Mouse (Mus musculus): Measurements from ENCODE around the gene Mctp2. TPM values are rescaled to one million over a fixed set of nuclear protein-coding genes. Genes with fewer than 3 reads are reported as not detected.

The Mctp2 gene
- polyA plus RNA-seq, 1 experiment = 4.4 TPM

DNA sequence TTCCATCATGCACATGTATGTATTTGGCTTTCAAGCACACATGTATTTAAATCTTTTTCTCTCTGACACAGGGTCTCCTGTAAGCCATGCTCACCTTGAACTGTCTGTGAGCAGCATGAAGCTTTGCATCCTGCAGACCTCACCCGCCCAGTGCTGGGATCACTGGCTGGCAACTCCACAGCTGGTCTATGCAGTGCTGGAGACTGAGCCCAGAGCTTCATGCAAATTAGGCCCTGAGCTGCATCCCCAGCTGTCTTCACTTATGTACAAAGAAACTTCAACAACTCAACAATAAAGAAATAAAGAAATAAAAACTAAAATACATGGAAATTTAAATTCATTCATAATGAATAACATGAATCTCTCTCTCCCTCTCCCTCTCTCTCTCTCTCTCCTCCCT is 110.7 kb downstream of the Mctp2 start:
- Histone ChIP-seq H3K27me3 (ENCODE audit: control insufficient read depth, insufficient read depth, low read length) (no peaks in the 10 kb centered on the region), H3K4me1 (ENCODE audit: control insufficient read depth, insufficient read depth, insufficient read length) (no peaks in the 10 kb centered on the region), H3K4me3 (ENCODE audit: extremely low read depth, insufficient read depth, insufficient read length) (no peak overlapping the region), H3K36me3 (ENCODE audit: control insufficient read depth, insufficient read depth, low read length) (peaks cover 13% of the 10 kb centered on the region), H3K27ac (ENCODE audit: insufficient read depth, low read length) (no peak overlapping the region)
- TF ChIP-seq POLR2A (IDR thresholded peaks at IDR 0.05; ENCODE audit: low read depth, low read length) (no peak), CTCF (IDR thresholded peaks at IDR 0.05; ENCODE audit: extremely low read depth, insufficient read depth, insufficient read length, insufficient replicate concordance) (no peak)
- WGBS = 82% methylated on average over 1 of the region's 1 CpGs
- DNase-seq (ENCODE audit: low read depth in 1 of 2, low spot score in 2 of 2) = no peak

DNA sequence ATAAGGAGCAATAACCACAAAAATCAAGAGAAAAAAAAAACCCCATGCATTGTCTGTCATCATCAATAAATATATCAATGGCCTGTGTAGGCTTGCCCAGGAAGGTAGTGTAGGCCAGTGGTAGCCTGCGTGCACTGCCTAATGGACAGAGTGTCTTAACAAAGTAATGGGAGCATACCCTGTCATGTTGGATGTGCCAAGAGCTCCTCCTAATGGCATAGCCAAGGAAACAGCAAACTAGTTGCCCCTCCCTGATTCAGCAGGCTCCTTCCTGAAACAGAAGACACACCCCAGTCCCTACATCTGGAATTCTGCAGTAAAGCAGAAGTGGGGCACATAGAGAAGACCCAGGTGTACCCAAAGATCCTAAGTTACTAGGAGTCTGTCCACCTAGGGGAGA is 113.1 kb downstream of the Mctp2 start:
- Histone ChIP-seq H3K4me1 (ENCODE audit: control insufficient read depth, insufficient read depth, insufficient read length) (no peaks in the 10 kb centered on the region), H3K36me3 (ENCODE audit: control insufficient read depth, insufficient read depth, low read length) (peaks cover 6% of the 10 kb centered on the region), H3K27me3 (ENCODE audit: control insufficient read depth, insufficient read depth, low read length) (no peaks in the 10 kb centered on the region), H3K27ac (ENCODE audit: insufficient read depth, low read length) (no peak overlapping the region), H3K4me3 (ENCODE audit: extremely low read depth, insufficient read depth, insufficient read length) (no peak overlapping the region)
- 92% methylated on average over 1 of the region's 1 CpGs for WGBS
- TF ChIP-seq POLR2A (IDR thresholded peaks at IDR 0.05; ENCODE audit: low read depth, low read length) = no peak
- TF ChIP-seq CTCF (IDR thresholded peaks at IDR 0.05; ENCODE audit: extremely low read depth, insufficient read depth, insufficient read length, insufficient replicate concordance) = no peak
- no peak for DNase-seq (ENCODE audit: low read depth in 1 of 2, low spot score in 2 of 2)

DNA sequence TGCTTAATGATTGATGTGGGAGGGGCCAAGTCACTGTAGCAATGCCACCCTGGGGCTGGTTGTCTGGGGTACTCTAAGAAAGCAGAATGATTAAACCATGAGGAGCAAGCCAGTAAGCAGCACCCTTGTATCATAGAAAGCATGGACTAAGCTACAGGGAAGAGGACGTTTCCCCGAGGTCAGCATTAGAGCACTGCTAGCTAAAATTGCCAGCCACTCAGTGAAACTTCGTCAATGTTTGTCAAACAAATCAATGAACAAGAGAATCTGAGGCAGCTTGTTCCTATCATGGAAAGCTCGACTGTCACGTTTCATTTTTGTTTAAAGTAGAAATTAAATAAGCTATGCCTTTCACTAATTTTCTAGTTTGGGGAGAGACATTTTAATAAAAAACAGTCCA is 124.8 kb downstream of the Mctp2 start:
- Histone ChIP-seq H3K36me3 (ENCODE audit: control insufficient read depth, insufficient read depth, low read length) (peaks cover 11% of the 10 kb centered on the region), H3K27ac (ENCODE audit: insufficient read depth, low read length) (no peak overlapping the region), H3K27me3 (ENCODE audit: control insufficient read depth, insufficient read depth, low read length) (no peaks in the 10 kb centered on the region), H3K4me1 (ENCODE audit: control insufficient read depth, insufficient read depth, insufficient read length) (no peaks in the 10 kb centered on the region), H3K4me3 (ENCODE audit: extremely low read depth, insufficient read depth, insufficient read length) (no peak overlapping the region)
- TF ChIP-seq CTCF (IDR thresholded peaks at IDR 0.05; ENCODE audit: extremely low read depth, insufficient read depth, insufficient read length, insufficient replicate concordance) (no peak), POLR2A (IDR thresholded peaks at IDR 0.05; ENCODE audit: low read depth, low read length) (no peak)
- no peak for DNase-seq (ENCODE audit: low read depth in 1 of 2, low spot score in 2 of 2)
- WGBS = 94% methylated on average over 5 of the region's 5 CpGs

DNA sequence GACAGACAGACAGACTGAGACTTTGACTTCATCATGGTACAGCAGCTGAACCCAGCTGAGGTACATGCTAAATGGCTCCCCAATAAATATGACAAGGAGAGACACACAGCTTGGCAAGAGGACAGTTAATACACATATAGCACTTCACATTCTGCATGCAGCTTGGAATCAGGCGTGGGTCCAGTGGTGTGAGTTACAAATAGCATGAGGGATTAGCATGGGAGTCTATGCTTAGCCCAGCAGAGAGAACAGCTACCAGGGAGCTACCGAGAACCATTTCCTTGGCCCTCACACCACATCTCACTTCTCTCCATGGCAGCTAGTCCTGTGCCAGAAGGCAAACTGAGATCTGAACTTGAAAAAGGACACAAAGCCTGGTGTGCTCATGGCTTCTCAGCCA is 137.1 kb downstream of the Mctp2 start:
- WGBS = 86% methylated on average over 2 of the region's 2 CpGs
- Histone ChIP-seq H3K36me3 (ENCODE audit: control insufficient read depth, insufficient read depth, low read length) (peaks cover under 1% of the 10 kb centered on the region; the same call in 1 of the 2 replicates), H3K4me3 (ENCODE audit: extremely low read depth, insufficient read depth, insufficient read length) (no peak overlapping the region), H3K4me1 (ENCODE audit: control insufficient read depth, insufficient read depth, insufficient read length) (no peaks in the 10 kb centered on the region; the same call in 1 of the 2 replicates), H3K27me3 (ENCODE audit: control insufficient read depth, insufficient read depth, low read length) (no peaks in the 10 kb centered on the region), H3K27ac (ENCODE audit: insufficient read depth, low read length) (no peak overlapping the region)
- no peak for DNase-seq (ENCODE audit: low read depth in 1 of 2, low spot score in 2 of 2)
- TF ChIP-seq CTCF (IDR thresholded peaks at IDR 0.05; ENCODE audit: extremely low read depth, insufficient read depth, insufficient read length, insufficient replicate concordance) (no peak), POLR2A (IDR thresholded peaks at IDR 0.05; ENCODE audit: low read depth, low read length) (no peak)

DNA sequence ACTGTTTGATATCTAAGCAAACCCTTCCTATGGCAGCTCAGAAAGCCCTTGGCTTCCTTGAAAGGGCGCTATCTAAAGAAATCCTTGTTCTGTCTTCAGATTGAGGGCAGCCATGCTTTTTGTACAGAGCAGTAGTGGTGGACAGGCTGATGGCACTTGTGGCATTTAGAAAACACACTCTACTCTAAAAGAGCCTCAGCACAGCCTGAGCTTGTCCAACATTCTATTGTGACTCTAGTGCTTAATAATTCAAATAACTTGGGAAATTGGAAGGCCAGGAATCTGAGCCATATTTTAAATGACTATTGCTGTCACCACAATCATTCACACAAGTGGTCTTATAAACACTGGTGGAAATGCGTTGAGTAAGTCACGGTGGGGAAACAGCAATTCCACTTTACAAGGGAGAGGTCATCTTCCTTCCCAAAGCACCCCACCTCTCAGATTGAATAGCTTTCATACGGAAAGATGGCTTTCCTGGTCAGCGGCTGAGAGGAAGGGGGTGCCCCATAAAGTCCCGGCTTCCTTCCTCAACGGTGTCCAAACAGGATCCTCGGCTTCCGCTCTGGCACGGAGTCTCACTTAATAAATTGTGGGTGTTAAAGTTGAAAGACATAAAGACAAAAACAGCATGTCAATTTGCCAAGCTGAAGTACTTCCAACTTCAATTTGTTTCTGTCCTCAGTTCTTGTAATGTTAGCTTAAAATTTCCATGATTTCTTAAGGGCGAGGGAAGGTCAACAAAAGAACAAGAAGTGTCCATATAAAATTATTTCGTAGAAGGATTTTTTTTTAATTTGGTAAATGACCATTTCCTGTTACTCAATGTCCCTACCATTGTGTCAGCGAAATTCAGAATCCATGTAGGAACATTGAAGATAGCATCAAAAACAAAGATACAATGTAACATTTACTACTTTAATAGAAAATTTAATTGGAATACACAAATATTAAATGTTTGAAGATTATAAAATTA is 140.4 kb downstream of the Mctp2 start:
- no peaks in the 10 kb centered on the region; the same call in 1 of the 2 replicates for H3K4me1 ChIP-seq (ENCODE audit: control insufficient read depth, insufficient read depth, insufficient read length)
- peaks cover 8% of the 10 kb centered on the region for H3K36me3 ChIP-seq (ENCODE audit: control insufficient read depth, insufficient read depth, low read length)
- H3K4me3 ChIP-seq (ENCODE audit: extremely low read depth, insufficient read depth, insufficient read length) = no peak overlapping the region
- H3K27me3 ChIP-seq (ENCODE audit: control insufficient read depth, insufficient read depth, low read length) = no peaks in the 10 kb centered on the region
- no peak for DNase-seq (ENCODE audit: low read depth in 1 of 2, low spot score in 2 of 2)
- TF ChIP-seq POLR2A (IDR thresholded peaks at IDR 0.05; ENCODE audit: low read depth, low read length) = no peak
- no peak for TF ChIP-seq CTCF (IDR thresholded peaks at IDR 0.05; ENCODE audit: extremely low read depth, insufficient read depth, insufficient read length, insufficient replicate concordance)
- H3K27ac ChIP-seq (ENCODE audit: insufficient read depth, low read length) = no peak overlapping the region; the same call in 1 of the 2 replicates
- 68% methylated on average over 13 of the region's 13 CpGs for WGBS

DNA sequence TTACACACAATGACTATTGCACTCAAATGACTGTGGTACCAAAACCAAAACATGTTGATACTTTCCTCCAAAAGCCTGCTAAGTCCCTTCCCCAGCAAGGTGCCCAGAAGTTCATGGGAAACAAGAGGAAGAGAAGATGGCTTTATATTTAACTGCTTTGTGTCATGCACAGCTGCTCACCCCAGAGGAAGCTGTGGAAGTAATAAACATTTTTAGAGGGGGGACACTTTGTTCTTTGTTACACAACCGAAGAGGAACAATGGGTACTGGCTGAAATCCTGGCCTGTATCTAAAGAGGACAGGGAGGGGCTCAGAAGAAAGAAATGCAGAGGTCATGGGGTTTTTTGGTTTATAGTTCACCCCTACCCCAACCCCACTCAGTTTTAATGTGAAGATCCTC is 144.2 kb downstream of the Mctp2 start:
- H3K4me1 ChIP-seq (ENCODE audit: control insufficient read depth, insufficient read depth, insufficient read length) = no peaks in the 10 kb centered on the region; the same call in 1 of the 2 replicates
- DNase-seq (ENCODE audit: low read depth in 1 of 2, low spot score in 2 of 2) = no peak
- WGBS = 20% methylated on average over 1 of the region's 1 CpGs
- no peak overlapping the region for H3K27ac ChIP-seq (ENCODE audit: insufficient read depth, low read length)
- no peaks in the 10 kb centered on the region for H3K27me3 ChIP-seq (ENCODE audit: control insufficient read depth, insufficient read depth, low read length)
- TF ChIP-seq POLR2A (IDR thresholded peaks at IDR 0.05; ENCODE audit: low read depth, low read length) = no peak
- H3K4me3 ChIP-seq (ENCODE audit: extremely low read depth, insufficient read depth, insufficient read length) = no peak overlapping the region
- peaks cover 9% of the 10 kb centered on the region for H3K36me3 ChIP-seq (ENCODE audit: control insufficient read depth, insufficient read depth, low read length)

DNA sequence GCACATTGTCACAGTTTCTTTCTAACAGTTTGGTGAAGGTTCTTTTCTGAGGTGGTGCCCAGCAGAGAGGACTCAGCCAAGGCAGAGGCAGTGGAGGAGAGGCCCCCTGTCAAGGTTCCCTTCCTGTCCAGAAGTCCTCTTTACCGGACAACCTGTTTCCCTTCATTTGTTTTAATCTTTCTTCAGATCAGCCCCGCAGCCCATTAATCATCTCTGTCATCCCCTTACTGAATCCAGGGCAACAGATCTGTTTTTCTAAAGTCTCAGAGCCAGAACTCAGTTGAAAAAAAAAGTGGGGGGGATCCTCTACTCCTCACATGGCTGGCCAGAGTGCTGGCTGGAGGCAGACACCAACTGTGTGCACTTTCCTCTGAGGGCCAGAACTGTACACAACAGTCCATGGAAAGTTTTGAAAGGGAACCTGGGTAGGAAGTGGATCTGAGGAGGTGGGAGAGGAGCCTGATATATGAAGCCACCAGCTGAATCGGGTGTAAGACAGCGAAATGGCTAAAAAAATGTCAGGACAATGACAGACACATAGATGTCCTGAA is 146.8 kb downstream of the Mctp2 start:
- Histone ChIP-seq H3K36me3 (ENCODE audit: control insufficient read depth, insufficient read depth, low read length) (peaks cover 9% of the 10 kb centered on the region), H3K4me1 (ENCODE audit: control insufficient read depth, insufficient read depth, insufficient read length) (no peaks in the 10 kb centered on the region; the same call in 1 of the 2 replicates), H3K27ac (ENCODE audit: insufficient read depth, low read length) (no peak overlapping the region), H3K27me3 (ENCODE audit: control insufficient read depth, insufficient read depth, low read length) (no peaks in the 10 kb centered on the region), H3K4me3 (ENCODE audit: extremely low read depth, insufficient read depth, insufficient read length) (no peak overlapping the region)
- no peak for DNase-seq (ENCODE audit: low read depth in 1 of 2, low spot score in 2 of 2)
- TF ChIP-seq CTCF (IDR thresholded peaks at IDR 0.05; ENCODE audit: extremely low read depth, insufficient read depth, insufficient read length, insufficient replicate concordance) = no peak
- TF ChIP-seq POLR2A (IDR thresholded peaks at IDR 0.05; ENCODE audit: low read depth, low read length) = no peak
- 60% methylated on average over 4 of the region's 4 CpGs for WGBS
